Mouse (Mus musculus): ENCODE results near the gene Nr5a2. TPM values are rescaled to one million over a fixed set of nuclear protein-coding genes. Genes with fewer than 3 reads are reported as not detected.

The Nr5a2 gene
- polyA plus RNA-seq, 1 experiment from 2014 or later, result 0.46 TPM

- Histone ChIP-seq H3K27ac (ENCODE audit: low read depth, low read length) (no peak overlapping the region), H3K9me3 (ENCODE audit: control insufficient read depth, low read length) (no peaks in the 10 kb centered on the region), H3K4me3 (ENCODE audit: low read length) (no peak overlapping the region), H3K4me1 (ENCODE audit: control insufficient read depth, insufficient read depth, low read length) (no peaks in the 10 kb centered on the region), H3K9ac (ENCODE audit: low read depth, low read length) (no peak overlapping the region), H3K27me3 (ENCODE audit: control insufficient read depth, insufficient read depth, low read length) (no peaks in the 10 kb centered on the region), H3K36me3 (ENCODE audit: control insufficient read depth, insufficient read depth, low read length) (no peaks in the 10 kb centered on the region), H3K4me2 (replicated peaks; ENCODE audit: low read depth, low read length) (no peak overlapping the region)
- ATAC-seq (ENCODE audit: low FRiP score, low TSS enrichment), result no peak
- WGBS, result 94% methylated on average over 6 of the region's 6 CpGs
These were observed 30.5 kb downstream of the Nr5a2 start for GRCm38 (mm10) chr1:136929743-136930142.

- WGBS, result 63% methylated on average over 9 of the region's 9 CpGs
- H3K9ac ChIP-seq (ENCODE audit: low read depth, low read length), result no peak overlapping the region
These were observed 32.8 kb downstream of the Nr5a2 start for GRCm38 (mm10) chr1:136927428-136927827.

GRCm38 (mm10) chr1:136926026-136926425 lies 34.2 kb downstream of the Nr5a2 start:
- Histone ChIP-seq H3K27me3 (ENCODE audit: control insufficient read depth, insufficient read depth, low read length) (0 out of 2 replicates have a peak, but pooled peaks cover 3% of the 10 kb centered on the region), H3K9me3 (ENCODE audit: control insufficient read depth, low read length) (no peaks in the 10 kb centered on the region), H3K4me2 (replicated peaks; ENCODE audit: low read depth, low read length) (no peak overlapping the region), H3K36me3 (ENCODE audit: control insufficient read depth, insufficient read depth, low read length) (no peaks in the 10 kb centered on the region), H3K4me1 (ENCODE audit: control insufficient read depth, insufficient read depth, low read length) (no peaks in the 10 kb centered on the region), H3K27ac (ENCODE audit: low read depth, low read length) (no peak overlapping the region), H3K4me3 (ENCODE audit: low read length) (no peak overlapping the region), H3K9ac (ENCODE audit: low read depth, low read length) (no peak overlapping the region)
- WGBS, result 39% methylated on average over 3 of the region's 3 CpGs
- no peak for ATAC-seq (ENCODE audit: low FRiP score, low TSS enrichment)

More at GRCm38 (mm10) chr1:136927428-136927827, 32.8 kb downstream of the Nr5a2 start:
- no peaks in the 10 kb centered on the region for H3K9me3 ChIP-seq (ENCODE audit: control insufficient read depth, low read length)
- 0 out of 2 replicates have a peak, but pooled peaks cover 3% of the 10 kb centered on the region for H3K27me3 ChIP-seq (ENCODE audit: control insufficient read depth, insufficient read depth, low read length)
- H3K36me3 ChIP-seq (ENCODE audit: control insufficient read depth, insufficient read depth, low read length), result no peaks in the 10 kb centered on the region
- ATAC-seq (ENCODE audit: low FRiP score, low TSS enrichment), result no peak
- no peak overlapping the region for H3K27ac ChIP-seq (ENCODE audit: low read depth, low read length)
- no peak overlapping the region for H3K4me3 ChIP-seq (ENCODE audit: low read length)
- no peak overlapping the region for H3K4me2 ChIP-seq (replicated peaks; ENCODE audit: low read depth, low read length)
- no peaks in the 10 kb centered on the region for H3K4me1 ChIP-seq (ENCODE audit: control insufficient read depth, insufficient read depth, low read length)

GRCm38 (mm10) chr1:136920089-136920488 lies 40.2 kb downstream of the Nr5a2 start:
- H3K9me3 ChIP-seq (ENCODE audit: control insufficient read depth, low read length), result no peaks in the 10 kb centered on the region
- ATAC-seq (ENCODE audit: low FRiP score, low TSS enrichment), result no peak
- H3K27ac ChIP-seq (ENCODE audit: low read depth, low read length), result no peak overlapping the region
- H3K9ac ChIP-seq (ENCODE audit: low read depth, low read length), result no peak overlapping the region
- no peak overlapping the region for H3K4me3 ChIP-seq (ENCODE audit: low read length)
- no peak overlapping the region for H3K4me2 ChIP-seq (replicated peaks; ENCODE audit: low read depth, low read length)
- 60% methylated on average over 4 of the region's 4 CpGs for WGBS
- no peaks in the 10 kb centered on the region for H3K36me3 ChIP-seq (ENCODE audit: control insufficient read depth, insufficient read depth, low read length)
- peaks cover 10% of the 10 kb centered on the region for H3K27me3 ChIP-seq (ENCODE audit: control insufficient read depth, insufficient read depth, low read length)
- no peaks in the 10 kb centered on the region for H3K4me1 ChIP-seq (ENCODE audit: control insufficient read depth, insufficient read depth, low read length)

- Histone ChIP-seq H3K4me3 (ENCODE audit: low read length) (no peak overlapping the region), H3K9me3 (ENCODE audit: control insufficient read depth, low read length) (no peaks in the 10 kb centered on the region), H3K27ac (ENCODE audit: low read depth, low read length) (no peak overlapping the region), H3K4me2 (replicated peaks; ENCODE audit: low read depth, low read length) (no peak overlapping the region), H3K9ac (ENCODE audit: low read depth, low read length) (no peak overlapping the region), H3K36me3 (ENCODE audit: control insufficient read depth, insufficient read depth, low read length) (no peaks in the 10 kb centered on the region), H3K27me3 (ENCODE audit: control insufficient read depth, insufficient read depth, low read length) (peaks cover 20% of the 10 kb centered on the region), H3K4me1 (ENCODE audit: control insufficient read depth, insufficient read depth, low read length) (no peaks in the 10 kb centered on the region)
- 64% methylated on average over 9 of the region's 9 CpGs for WGBS
- ATAC-seq (ENCODE audit: low FRiP score, low TSS enrichment), result no peak
These were observed 41.5 kb downstream of the Nr5a2 start for GRCm38 (mm10) chr1:136918791-136919190.

- Histone ChIP-seq H3K27ac (ENCODE audit: low read depth, low read length) (no peak overlapping the region), H3K9me3 (ENCODE audit: control insufficient read depth, low read length) (no peaks in the 10 kb centered on the region), H3K4me2 (replicated peaks; ENCODE audit: low read depth, low read length) (no peak overlapping the region)
These were observed 44.8 kb downstream of the Nr5a2 start for GRCm38 (mm10) chr1:136915438-136915837.

GRCm38 (mm10) chr1:136911996-136912395 lies 48.3 kb downstream of the Nr5a2 start:
- peak; percentile 85 for ATAC-seq (ENCODE audit: low FRiP score, low TSS enrichment)

More at GRCm38 (mm10) chr1:136915438-136915837, 44.8 kb downstream of the Nr5a2 start:
- ATAC-seq (ENCODE audit: low FRiP score, low TSS enrichment), result no peak
- H3K36me3 ChIP-seq (ENCODE audit: control insufficient read depth, insufficient read depth, low read length), result no peaks in the 10 kb centered on the region
- H3K27me3 ChIP-seq (ENCODE audit: control insufficient read depth, insufficient read depth, low read length), result peaks cover 29% of the 10 kb centered on the region
- H3K4me1 ChIP-seq (ENCODE audit: control insufficient read depth, insufficient read depth, low read length), result peaks cover 7% of the 10 kb centered on the region; the same call in 1 of the 2 replicates
- H3K9ac ChIP-seq (ENCODE audit: low read depth, low read length), result no peak overlapping the region
- no peak overlapping the region for H3K4me3 ChIP-seq (ENCODE audit: low read length)
- WGBS, result 33% methylated on average over 11 of the region's 11 CpGs

GRCm38 (mm10) chr1:136911594-136911860 lies 48.7 kb downstream of the Nr5a2 start:
- Histone ChIP-seq H3K4me2 (replicated peaks; ENCODE audit: low read depth, low read length) (no peak overlapping the region), H3K4me3 (ENCODE audit: low read length) (no peak overlapping the region), H3K36me3 (ENCODE audit: control insufficient read depth, insufficient read depth, low read length) (no peaks in the 10 kb centered on the region), H3K9ac (ENCODE audit: low read depth, low read length) (no peak overlapping the region), H3K4me1 (ENCODE audit: control insufficient read depth, insufficient read depth, low read length) (peaks cover 7% of the 10 kb centered on the region; the same call in 1 of the 2 replicates), H3K9me3 (ENCODE audit: control insufficient read depth, low read length) (no peaks in the 10 kb centered on the region), H3K27me3 (ENCODE audit: control insufficient read depth, insufficient read depth, low read length) (peaks cover 25% of the 10 kb centered on the region), H3K27ac (ENCODE audit: low read depth, low read length) (no peak overlapping the region)
- ATAC-seq (ENCODE audit: low FRiP score, low TSS enrichment), result no peak
- 20% methylated on average over 2 of the region's 2 CpGs for WGBS

More at GRCm38 (mm10) chr1:136911996-136912395, 48.3 kb downstream of the Nr5a2 start:
- no peak overlapping the region for H3K9ac ChIP-seq (ENCODE audit: low read depth, low read length)
- no peaks in the 10 kb centered on the region for H3K9me3 ChIP-seq (ENCODE audit: control insufficient read depth, low read length)
- WGBS, result 18% methylated on average over 10 of the region's 10 CpGs
- H3K27me3 ChIP-seq (ENCODE audit: control insufficient read depth, insufficient read depth, low read length), result peaks cover 27% of the 10 kb centered on the region
- no peaks in the 10 kb centered on the region for H3K36me3 ChIP-seq (ENCODE audit: control insufficient read depth, insufficient read depth, low read length)
- no peak overlapping the region for H3K27ac ChIP-seq (ENCODE audit: low read depth, low read length)
- H3K4me1 ChIP-seq (ENCODE audit: control insufficient read depth, insufficient read depth, low read length), result peaks cover 7% of the 10 kb centered on the region; the same call in 1 of the 2 replicates
- H3K4me2 ChIP-seq (replicated peaks; ENCODE audit: low read depth, low read length), result no peak overlapping the region
- no peak overlapping the region for H3K4me3 ChIP-seq (ENCODE audit: low read length)

- H3K27me3 ChIP-seq (ENCODE audit: control insufficient read depth, insufficient read depth, low read length), result peaks cover 23% of the 10 kb centered on the region
- H3K9me3 ChIP-seq (ENCODE audit: control insufficient read depth, low read length), result no peaks in the 10 kb centered on the region
- peaks cover 7% of the 10 kb centered on the region; the same call in 1 of the 2 replicates for H3K4me1 ChIP-seq (ENCODE audit: control insufficient read depth, insufficient read depth, low read length)
- H3K27ac ChIP-seq (ENCODE audit: low read depth, low read length), result no peak overlapping the region
- H3K4me2 ChIP-seq (replicated peaks; ENCODE audit: low read depth, low read length), result no peak overlapping the region
- no peak for ATAC-seq (ENCODE audit: low FRiP score, low TSS enrichment)
- no peaks in the 10 kb centered on the region for H3K36me3 ChIP-seq (ENCODE audit: control insufficient read depth, insufficient read depth, low read length)
- WGBS, result 40% methylated on average over 12 of the region's 12 CpGs
- no peak overlapping the region for H3K9ac ChIP-seq (ENCODE audit: low read depth, low read length)
- H3K4me3 ChIP-seq (ENCODE audit: low read length), result no peak overlapping the region
These were observed 49.3 kb downstream of the Nr5a2 start for GRCm38 (mm10) chr1:136910741-136911593.

All from kidney, embryonic 14.5 days (tissue).